Mouse (Mus musculus) erythroblast, embryonic 14.5 days (primary cell): ENCODE data around the gene Iqcf5.

Experiments
- GATA1 ChIP-seq: IDR thresholded peaks from 2 replicates; pipeline ENCODE4 v1.6.1; 2012; ENCODE audit warnings: low read length, inconsistent platforms, mixed read lengths
- TAL1 ChIP-seq: IDR thresholded peaks from 3 replicates; pipeline ENCODE4 v1.6.1; 2012; ENCODE audit warnings: low read length, inconsistent platforms, mixed read lengths

GRCm38 (mm10) chr9:106531833-106532232 is 17.5 kb downstream of the Iqcf5 start:
- no peak for TF ChIP-seq TAL1
- no peak for TF ChIP-seq GATA1
